Mouse (Mus musculus): ENCODE results near the gene Cdc25b.
"Not testable (repeated sequence)": the region's sequence is repeated elsewhere in the genome, so short reads cannot be mapped to it uniquely, and the experiment has no call there.

The Cdc25b gene

GRCm38 (mm10) chr2:131225178-131225577 lies 38.4 kb downstream of the Cdc25b start:
- no peak for DNase-seq (ENCODE audit: low spot score in 2 of 2)

GRCm38 (mm10) chr2:131226669-131227068 lies 39.9 kb downstream of the Cdc25b start:
- not testable (repeated sequence) for DNase-seq (ENCODE audit: low spot score in 2 of 2)

DNA sequence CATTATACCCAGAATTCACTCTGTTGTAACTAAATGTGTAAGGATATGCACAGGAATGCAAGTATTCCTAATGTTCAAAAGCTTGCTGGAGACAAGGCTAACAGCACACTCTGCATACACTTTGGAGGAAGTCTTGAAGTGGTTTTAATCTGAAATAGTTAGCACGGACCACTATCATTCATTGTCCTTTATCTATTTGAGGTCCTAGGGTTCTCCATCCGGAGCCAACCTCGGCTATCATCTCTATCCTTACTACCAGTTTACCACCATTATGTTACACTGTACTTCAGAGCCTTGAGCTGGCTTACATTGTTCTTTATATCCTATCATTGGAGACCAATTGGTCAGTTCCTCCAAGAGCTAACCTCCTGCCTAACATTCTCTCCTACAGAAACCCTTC lies 40.5 kb downstream of the Cdc25b start:
- DNase-seq (ENCODE audit: low spot score in 2 of 2), result no peak

DNA sequence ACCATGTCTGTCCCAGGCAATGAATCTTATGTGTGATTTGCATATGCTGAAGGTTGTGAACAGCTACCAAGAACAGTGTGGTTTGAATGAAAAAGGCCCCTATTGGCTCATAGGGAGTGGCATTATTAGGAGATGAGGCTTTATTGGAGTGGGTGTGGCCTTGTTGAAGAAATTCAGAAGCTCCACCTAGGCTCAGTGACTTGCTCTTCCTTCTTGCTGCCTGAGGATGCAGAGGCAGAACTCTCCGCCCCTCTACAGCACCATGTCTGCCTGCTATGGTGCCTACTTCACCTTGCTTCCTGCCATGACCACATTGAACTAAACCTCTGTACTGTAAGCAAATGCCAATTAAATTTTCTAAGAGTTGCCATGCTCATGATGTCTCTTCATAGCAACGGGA lies 45.8 kb downstream of the Cdc25b start:
- no peak for DNase-seq (ENCODE audit: low spot score in 2 of 2)

- DNase-seq (ENCODE audit: low spot score in 2 of 2), result peak; percentile 92 to 93
These were observed 46.8 kb downstream of the Cdc25b start, which contains the start of gene Mavs for GRCm38 (mm10) chr2:131233307-131234126. Gene Mavs, plus strand, starts transcription at chr2:131234063.

GRCm38 (mm10) chr2:131234127-131234650 lies 47.4 kb downstream of the Cdc25b start:
- no peak for DNase-seq (ENCODE audit: low spot score in 2 of 2)

- no peak for DNase-seq (ENCODE audit: low spot score in 2 of 2)
These were observed 48.4 kb downstream of the Cdc25b start for GRCm38 (mm10) chr2:131234970-131235635.

- DNase-seq (ENCODE audit: low spot score in 2 of 2), result no peak
These were observed 55.4 kb downstream of the Cdc25b start for GRCm38 (mm10) chr2:131242180-131242579.

DNA sequence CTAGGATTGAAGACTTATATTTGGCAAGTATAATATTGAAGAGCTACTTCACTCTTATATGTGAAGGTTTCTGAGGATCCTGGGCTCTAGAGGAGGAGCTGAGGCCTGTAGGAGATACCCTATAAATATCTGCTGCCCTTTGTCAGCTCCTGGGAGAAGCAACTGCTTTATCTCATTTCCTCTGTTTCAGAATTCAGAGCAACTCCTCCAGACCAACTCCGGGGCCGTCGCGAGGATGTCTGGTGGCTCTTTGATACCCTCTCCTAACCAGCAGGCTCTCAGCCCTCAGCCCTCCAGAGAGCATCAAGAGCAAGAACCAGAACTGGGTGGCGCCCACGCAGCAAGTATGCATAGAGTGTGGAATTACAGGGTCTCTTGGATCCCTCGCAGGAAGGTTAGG lies 56.2 kb downstream of the Cdc25b start:
- DNase-seq (ENCODE audit: low spot score in 2 of 2), result no peak

Data from right cerebral cortex, postnatal 36 days (tissue).